Mouse (Mus musculus) naive thymus-derived CD4-positive, alpha-beta T cell, adult 2 months (primary cell): ENCODE results near the gene Stpg1.
A peak's percentile ranks its signal among the peaks of the same experiment; 100 is the strongest.

Source experiments
- DNase-seq: peaks from one replicate; pipeline ENCODE4 v3.0.0-alpha.2; 2011; ENCODE audit warnings: low read depth

Stpg1 gene

GRCm38 (mm10) chr4:135549323-135549722 is 54.7 kb downstream of the Stpg1 start:
- no peak for DNase-seq

- no peak for DNase-seq
These were observed 69.2 kb downstream of the Stpg1 start for GRCm38 (mm10) chr4:135563794-135564193.

- no peak for DNase-seq
These were observed 70.8 kb downstream of the Stpg1 start for GRCm38 (mm10) chr4:135565400-135565799.

GRCm38 (mm10) chr4:135567042-135567441 is 72.5 kb downstream of the Stpg1 start:
- peak; percentile 24 for DNase-seq

- peak; percentile 44 for DNase-seq
These were observed 72.9 kb downstream of the Stpg1 start for GRCm38 (mm10) chr4:135567484-135567883.

- peak; percentile 34 for DNase-seq
These were observed 74.6 kb downstream of the Stpg1 start for GRCm38 (mm10) chr4:135569201-135569600.

- peak; percentile 70 for DNase-seq
These were observed 75.8 kb downstream of the Stpg1 start for GRCm38 (mm10) chr4:135570152-135571036.

GRCm38 (mm10) chr4:135571037-135571550 is 76.5 kb downstream of the Stpg1 start:
- DNase-seq = peak; percentile 55

- DNase-seq = peak; percentile 29
These were observed 77.7 kb downstream of the Stpg1 start for GRCm38 (mm10) chr4:135572276-135572675.

- peak; percentile 48 for DNase-seq
These were observed 78.7 kb downstream of the Stpg1 start, which contains the start of gene Grhl3 for GRCm38 (mm10) chr4:135573251-135573808. Gene Grhl3, minus strand, starts transcription at chr4:135573630.

- no peak for DNase-seq
These were observed 81.0 kb downstream of the Stpg1 start for GRCm38 (mm10) chr4:135575365-135576140.

GRCm38 (mm10) chr4:135578490-135578889 is 83.9 kb downstream of the Stpg1 start:
- DNase-seq = no peak

GRCm38 (mm10) chr4:135579695-135580094 is 85.1 kb downstream of the Stpg1 start:
- no peak for DNase-seq

- no peak for DNase-seq
These were observed 86.8 kb downstream of the Stpg1 start for GRCm38 (mm10) chr4:135581222-135581910.

GRCm38 (mm10) chr4:135584838-135585237 is 90.2 kb downstream of the Stpg1 start:
- DNase-seq = no peak
